Mouse (Mus musculus) liver, embryonic 16.5 days (tissue): ENCODE results near the gene Syk. TPM values are rescaled to one million over a fixed set of nuclear protein-coding genes. Genes with fewer than 3 reads are reported as not detected.

ENCODE experiments used
- ATAC-seq: fragments of 200-750 bp; cut with Nextera tagmentation; 2 replicates; pipeline ENCODE4 v1.8.0; 2017; ENCODE audit warnings: low read depth, mild to moderate bottlenecking, moderate number of reproducible peaks, moderate library complexity
- H3K27ac ChIP-seq: fragments of 300-500 bp; sonication (generic); 2 replicates; pipeline ENCODE4 v1.5.1; 2014; ENCODE audit warnings: mild to moderate bottlenecking, low read length
- H3K27me3 ChIP-seq: fragments of 300-500 bp; sonication (generic); 2 replicates; pipeline ENCODE4 v1.6.1; 2014; ENCODE audit warnings: low read depth, low read length, mixed read lengths; ENCODE audit not compliant: control insufficient read depth, insufficient read depth
- H3K36me3 ChIP-seq: fragments of 300-500 bp; sonication (generic); 2 replicates; pipeline ENCODE4 v1.6.1; 2014; ENCODE audit warnings: mild to moderate bottlenecking; ENCODE audit not compliant: control insufficient read depth, insufficient read depth
- H3K4me1 ChIP-seq: fragments of 300-500 bp; sonication (generic); 2 replicates; pipeline ENCODE4 v1.6.1; 2014; ENCODE audit warnings: low read depth, low read length, mixed read lengths; ENCODE audit not compliant: control insufficient read depth
- H3K4me2 ChIP-seq: fragments of 300-500 bp; sonication (generic); 2 replicates; pipeline ENCODE4 v1.6.1; 2014; ENCODE audit warnings: low read depth, low read length, mixed read lengths
- H3K4me3 ChIP-seq: fragments of 300-500 bp; sonication (generic); 2 replicates; pipeline ENCODE4 v1.5.1; 2014; ENCODE audit warnings: low read depth, mild to moderate bottlenecking, low read length
- H3K9ac ChIP-seq: fragments of 300-500 bp; sonication (generic); 2 replicates; pipeline ENCODE4 v1.6.1; 2014; ENCODE audit warnings: low read depth, low read length
- H3K9me3 ChIP-seq: fragments of 300-500 bp; sonication (generic); replicated peaks from 2 replicates; pipeline ENCODE4 v1.6.1; 2016; ENCODE audit warnings: low read length; ENCODE audit not compliant: control insufficient read depth
- WGBS: fragments of 180-500 bp; shearing (Covaris S2); extraction: QIAGEN DNeasy Blood & Tissue Kit; methylation state at CpG from one replicate; pipeline ENCODE4 v1.1.7; 2014; ENCODE audit not compliant: insufficient replicate concordance; 5-methylcytosine and 5-hydroxymethylcytosine counted together
- polyA plus RNA-seq: library from polyadenylated mRNA; unstranded; fragments of >200 nt; fragmentation: Nextera tagmentation; extraction: Ambion mirVana; gene quantifications from 2 replicates; pipeline ENCODE4 v1.2.1, GENCODE M21; 2015

Syk gene
- polyA plus RNA-seq, 1 experiment from 2014 or later, result 5.9 TPM

GRCm38 (mm10) chr13:52575483-52575882 lies 7.5 kb upstream of the Syk start:
- 51% methylated on average over 6 of the region's 6 CpGs for WGBS
- Histone ChIP-seq H3K27me3 (no peaks in the 10 kb centered on the region), H3K27ac (no peak overlapping the region), H3K4me3 (no peak overlapping the region), H3K9ac (no peak overlapping the region), H3K4me2 (no peak overlapping the region), H3K4me1 (no peaks in the 10 kb centered on the region; the same call in 1 of the 2 replicates), H3K36me3 (no peaks in the 10 kb centered on the region), H3K9me3 (no peaks in the 10 kb centered on the region)
- ATAC-seq, result no peak

GRCm38 (mm10) chr13:52576021-52576614 lies 6.9 kb upstream of the Syk start:
- Histone ChIP-seq H3K4me1 (no peaks in the 10 kb centered on the region; the same call in 1 of the 2 replicates), H3K4me2 (no peak overlapping the region), H3K9ac (no peak overlapping the region), H3K4me3 (no peak overlapping the region), H3K27ac (no peak overlapping the region), H3K27me3 (no peaks in the 10 kb centered on the region), H3K9me3 (no peaks in the 10 kb centered on the region), H3K36me3 (no peaks in the 10 kb centered on the region)
- no peak for ATAC-seq
- 32% methylated on average over 7 of the region's 7 CpGs for WGBS

GRCm38 (mm10) chr13:52576841-52577240 lies 6.1 kb upstream of the Syk start:
- H3K27ac ChIP-seq, result no peak overlapping the region
- no peak overlapping the region for H3K9ac ChIP-seq
- WGBS, result 49% methylated on average over 10 of the region's 10 CpGs
- H3K9me3 ChIP-seq, result no peaks in the 10 kb centered on the region
- H3K4me3 ChIP-seq, result no peak overlapping the region
- H3K4me1 ChIP-seq, result no peaks in the 10 kb centered on the region; the same call in 1 of the 2 replicates
- H3K4me2 ChIP-seq, result no peak overlapping the region
- no peak for ATAC-seq
- no peaks in the 10 kb centered on the region for H3K36me3 ChIP-seq
- H3K27me3 ChIP-seq, result no peaks in the 10 kb centered on the region

- H3K36me3 ChIP-seq, result no peaks in the 10 kb centered on the region
- no peak overlapping the region for H3K27ac ChIP-seq
- H3K4me3 ChIP-seq, result no peak overlapping the region
- no peak for ATAC-seq
- 20% methylated on average over 3 of the region's 3 CpGs for WGBS
- H3K27me3 ChIP-seq, result peaks cover 1% of the 10 kb centered on the region
- no peak overlapping the region for H3K9ac ChIP-seq
- H3K4me1 ChIP-seq, result no peaks in the 10 kb centered on the region; the same call in none of the 2 replicates
- H3K4me2 ChIP-seq, result no peak overlapping the region
- no peaks in the 10 kb centered on the region for H3K9me3 ChIP-seq
Measured at GRCm38 (mm10) chr13:52577326-52577920, 5.5 kb upstream of the Syk start.

- Histone ChIP-seq H3K36me3 (no peaks in the 10 kb centered on the region), H3K9ac (no peak overlapping the region), H3K9me3 (no peaks in the 10 kb centered on the region), H3K4me1 (no peaks in the 10 kb centered on the region; the same call in none of the 2 replicates), H3K4me2 (no peak overlapping the region), H3K27ac (no peak overlapping the region), H3K4me3 (no peak overlapping the region), H3K27me3 (peaks cover 7% of the 10 kb centered on the region)
- WGBS, result 23% methylated on average over 4 of the region's 4 CpGs
- no peak for ATAC-seq
Measured at GRCm38 (mm10) chr13:52577939-52578338, 5.0 kb upstream of the Syk start.

DNA sequence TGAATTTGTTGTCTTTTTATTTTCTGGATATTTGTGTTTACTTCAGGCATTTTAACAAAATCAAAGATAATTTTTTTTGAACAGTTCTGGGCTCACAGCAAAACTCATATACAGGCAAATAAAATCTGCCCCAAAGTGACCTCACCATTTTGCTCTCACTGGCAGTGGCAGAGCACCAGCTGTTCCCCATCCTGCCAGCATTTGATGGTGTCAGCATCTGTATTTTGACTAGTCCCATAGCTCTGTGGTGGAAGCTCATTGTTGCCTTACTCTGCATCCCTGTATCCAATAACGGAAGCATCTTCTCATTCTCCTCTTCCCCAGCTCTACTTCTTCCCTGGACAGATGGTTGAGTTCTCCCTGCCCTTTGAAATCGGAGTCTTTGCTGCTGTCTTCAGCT lies 4.2 kb upstream of the Syk start:
- 62% methylated on average over 2 of the region's 2 CpGs for WGBS
- no peak overlapping the region for H3K4me2 ChIP-seq

DNA sequence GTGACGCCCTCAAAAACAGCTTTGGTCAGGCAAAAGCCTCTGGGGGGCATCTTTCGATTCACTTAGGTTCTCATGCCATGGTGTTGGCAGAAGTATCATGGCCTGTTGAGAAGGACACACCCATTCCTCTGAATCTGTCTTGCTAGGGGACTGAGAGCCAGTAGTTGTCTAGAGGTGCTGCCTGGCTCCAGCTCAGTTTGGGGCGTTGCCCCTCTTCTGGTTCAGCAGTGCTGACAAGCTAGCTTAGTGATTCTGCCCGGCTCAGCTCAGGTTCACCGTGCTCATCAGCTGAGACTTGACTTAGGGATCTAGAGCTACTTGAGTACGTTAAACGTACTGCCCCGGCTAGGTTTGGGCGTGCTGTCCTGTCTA lies 481 bp upstream of the Syk start:
- WGBS, result 7% methylated on average over 9 of the region's 9 CpGs
- peak overlapping the region; percentile 44 for H3K27ac ChIP-seq
- H3K4me3 ChIP-seq, result peak overlapping the region; percentile 66
- H3K9ac ChIP-seq, result peak overlapping the region; percentile 63; the same call in 1 of the 2 replicates
- ATAC-seq, result 0 out of 2 replicates have a peak, but pooled peaks have one; percentile 24
- H3K36me3 ChIP-seq, result no peaks in the 10 kb centered on the region
- no peaks in the 10 kb centered on the region; the same call in 1 of the 2 replicates for H3K4me1 ChIP-seq
- H3K4me2 ChIP-seq, result peak overlapping the region; percentile 80
- peaks cover 16% of the 10 kb centered on the region for H3K27me3 ChIP-seq
- no peaks in the 10 kb centered on the region for H3K9me3 ChIP-seq

More for the DNA sequence above, 4.2 kb upstream of the Syk start:
- H3K4me3 ChIP-seq, result no peak overlapping the region
- H3K9ac ChIP-seq, result no peak overlapping the region
- no peak overlapping the region for H3K27ac ChIP-seq
- no peaks in the 10 kb centered on the region for H3K9me3 ChIP-seq
- peaks cover 13% of the 10 kb centered on the region for H3K27me3 ChIP-seq
- ATAC-seq, result no peak
- no peaks in the 10 kb centered on the region for H3K36me3 ChIP-seq
- H3K4me1 ChIP-seq, result no peaks in the 10 kb centered on the region; the same call in none of the 2 replicates

GRCm38 (mm10) chr13:52583943-52584562 lies 1.1 kb downstream of the Syk start:
- H3K9ac ChIP-seq, result no peak overlapping the region
- WGBS, result 11% methylated on average over 13 of the region's 13 CpGs
- peak overlapping the region; percentile 29; the same call in 1 of the 2 replicates for H3K27ac ChIP-seq

More at GRCm38 (mm10) chr13:52583943-52584562, 1.1 kb downstream of the Syk start:
- Histone ChIP-seq H3K4me3 (peak overlapping the region; percentile 66), H3K27me3 (peaks cover 16% of the 10 kb centered on the region), H3K4me2 (peak overlapping the region; percentile 80), H3K9me3 (no peaks in the 10 kb centered on the region), H3K4me1 (no peaks in the 10 kb centered on the region; the same call in 1 of the 2 replicates), H3K36me3 (no peaks in the 10 kb centered on the region)
- ATAC-seq, result no peak
